Mouse (Mus musculus) neural tube, embryonic 12.5 days (tissue): ENCODE measurements around the gene Cep104. TPM values are rescaled to one million over a fixed set of nuclear protein-coding genes. Genes with fewer than 3 reads are reported as not detected.
A peak's percentile ranks its signal among the peaks of the same experiment; 100 is the strongest.

Experiments used
- ATAC-seq: fragments of 200-750 bp; cut with Nextera tagmentation; 2 replicates; pipeline ENCODE4 v1.8.0; 2017; ENCODE audit warnings: low read depth, mild to moderate bottlenecking, moderate TSS enrichment, moderate library complexity; ENCODE audit not compliant: low FRiP score
- H3K27ac ChIP-seq: fragments of 300-500 bp; sonication (generic); 2 replicates; pipeline ENCODE4 v1.5.1; 2016
- H3K27me3 ChIP-seq: fragments of 300-500 bp; sonication (generic); replicated peaks from 2 replicates; pipeline ENCODE4 v1.6.1; 2016; ENCODE audit warnings: mild to moderate bottlenecking
- H3K36me3 ChIP-seq: fragments of 300-500 bp; sonication (generic); 2 replicates; pipeline ENCODE4 v1.6.1; 2016; ENCODE audit warnings: mild to moderate bottlenecking
- H3K4me1 ChIP-seq: fragments of 300-500 bp; sonication (generic); 2 replicates; pipeline ENCODE4 v1.6.1; 2016
- H3K4me2 ChIP-seq: fragments of 300-500 bp; sonication (generic); replicated peaks from 2 replicates; pipeline ENCODE4 v1.6.1; 2016; ENCODE audit warnings: mild to moderate bottlenecking
- H3K4me3 ChIP-seq: fragments of 300-500 bp; sonication (generic); 2 replicates; pipeline ENCODE4 v1.5.1; 2016
- H3K9ac ChIP-seq: fragments of 300-500 bp; sonication (generic); 2 replicates; pipeline ENCODE4 v1.6.1; 2016; ENCODE audit warnings: mild to moderate bottlenecking
- H3K9me3 ChIP-seq: fragments of 300-500 bp; sonication (generic); 2 replicates; pipeline ENCODE4 v1.6.1; 2016; ENCODE audit warnings: mild to moderate bottlenecking
- WGBS: fragments of 180-500 bp; shearing (Covaris S2); methylation state at CpG from one replicate; pipeline ENCODE4 v1.1.7; 2016; 5-methylcytosine and 5-hydroxymethylcytosine counted together
- polyA plus RNA-seq: library from polyadenylated mRNA; unstranded; fragments of >200 nt; fragmentation: Nextera tagmentation; extraction: Ambion mirVana; gene quantifications from 2 replicates; pipeline ENCODE4 v1.2.1, GENCODE M21; 2016

The Cep104 gene
- polyA plus RNA-seq, 1 experiment from 2014 or later = 24.2 TPM

GRCm38 (mm10) chr4:154023754-154024601 is 49.0 kb downstream of the Cep104 start:
- WGBS = 25% methylated on average over 8 of the region's 8 CpGs
- H3K4me1 ChIP-seq = peaks cover 18% of the 10 kb centered on the region
- peaks cover 34% of the 10 kb centered on the region for H3K27me3 ChIP-seq
- ATAC-seq = no peak
- no peak overlapping the region for H3K27ac ChIP-seq
- no peak overlapping the region for H3K4me2 ChIP-seq
- peaks cover 35% of the 10 kb centered on the region for H3K36me3 ChIP-seq
- no peaks in the 10 kb centered on the region for H3K9me3 ChIP-seq
- H3K4me3 ChIP-seq = no peak overlapping the region
- H3K9ac ChIP-seq = no peak overlapping the region

GRCm38 (mm10) chr4:154024729-154025521 is 49.9 kb downstream of the Cep104 start:
- peak overlapping the region; percentile 62 for H3K4me2 ChIP-seq
- H3K27ac ChIP-seq = no peak overlapping the region
- H3K4me1 ChIP-seq = peaks cover 18% of the 10 kb centered on the region
- H3K9me3 ChIP-seq = no peaks in the 10 kb centered on the region
- no peak overlapping the region for H3K4me3 ChIP-seq
- peaks cover 34% of the 10 kb centered on the region for H3K27me3 ChIP-seq
- WGBS = 43% methylated on average over 17 of the region's 17 CpGs
- H3K36me3 ChIP-seq = peaks cover 25% of the 10 kb centered on the region
- no peak overlapping the region for H3K9ac ChIP-seq
- no peak for ATAC-seq

- H3K4me1 ChIP-seq = peaks cover 18% of the 10 kb centered on the region
- no peaks in the 10 kb centered on the region for H3K9me3 ChIP-seq
- WGBS = 2% methylated on average over 33 of the region's 33 CpGs
- ATAC-seq = peak; percentile 67
- peaks cover 16% of the 10 kb centered on the region for H3K36me3 ChIP-seq
- no peak within 1 kb of the TSS for H3K27ac ChIP-seq
- peaks cover 34% of the 10 kb centered on the region for H3K27me3 ChIP-seq
- H3K9ac ChIP-seq = peak within 1 kb of the TSS; percentile 33; the same call in 1 of the 2 replicates
- peak within 1 kb of the TSS; percentile 24 for H3K4me3 ChIP-seq
- H3K4me2 ChIP-seq = peak within 1 kb of the TSS; percentile 62
Measured at GRCm38 (mm10) chr4:154025641-154026440, 50.8 kb downstream of the Cep104 start, which contains the start of gene Smim1. Gene Smim1, minus strand, starts transcription at chr4:154026230.

GRCm38 (mm10) chr4:154026441-154026761 is 51.4 kb downstream of the Cep104 start:
- peaks cover 11% of the 10 kb centered on the region for H3K36me3 ChIP-seq
- H3K4me2 ChIP-seq = peak overlapping the region; percentile 62
- WGBS = 35% methylated on average over 2 of the region's 2 CpGs
- no peak overlapping the region for H3K4me3 ChIP-seq
- no peaks in the 10 kb centered on the region for H3K9me3 ChIP-seq
- peaks cover 18% of the 10 kb centered on the region for H3K4me1 ChIP-seq
- no peak overlapping the region for H3K27ac ChIP-seq
- ATAC-seq = no peak
- no peak overlapping the region for H3K9ac ChIP-seq
- peaks cover 34% of the 10 kb centered on the region for H3K27me3 ChIP-seq

GRCm38 (mm10) chr4:154028066-154028465 is 53.1 kb downstream of the Cep104 start:
- H3K27me3 ChIP-seq = peaks cover 34% of the 10 kb centered on the region
- H3K9me3 ChIP-seq = no peaks in the 10 kb centered on the region
- no peak overlapping the region for H3K4me3 ChIP-seq
- H3K9ac ChIP-seq = no peak overlapping the region
- 84% methylated on average over 7 of the region's 7 CpGs for WGBS
- no peak overlapping the region for H3K27ac ChIP-seq
- no peak for ATAC-seq
- peaks cover 18% of the 10 kb centered on the region for H3K4me1 ChIP-seq
- H3K4me2 ChIP-seq = no peak overlapping the region
- no peaks in the 10 kb centered on the region for H3K36me3 ChIP-seq

- H3K4me2 ChIP-seq = no peak overlapping the region
- H3K4me1 ChIP-seq = peaks cover 18% of the 10 kb centered on the region
- no peak overlapping the region for H3K4me3 ChIP-seq
- no peak overlapping the region for H3K27ac ChIP-seq
- H3K9ac ChIP-seq = no peak overlapping the region
- ATAC-seq = no peak
- H3K27me3 ChIP-seq = peaks cover 34% of the 10 kb centered on the region
- no peaks in the 10 kb centered on the region for H3K9me3 ChIP-seq
- no peaks in the 10 kb centered on the region for H3K36me3 ChIP-seq
Measured at GRCm38 (mm10) chr4:154028646-154029045, 53.7 kb downstream of the Cep104 start.

GRCm38 (mm10) chr4:154037123-154037522 is 62.1 kb downstream of the Cep104 start:
- H3K36me3 ChIP-seq = no peaks in the 10 kb centered on the region
- H3K4me1 ChIP-seq = no peaks in the 10 kb centered on the region; the same call in 1 of the 2 replicates
- WGBS = 53% methylated on average over 3 of the region's 3 CpGs
- H3K27ac ChIP-seq = no peak overlapping the region
- ATAC-seq = no peak
- H3K4me2 ChIP-seq = no peak overlapping the region
- H3K4me3 ChIP-seq = no peak overlapping the region
- no peak overlapping the region for H3K9ac ChIP-seq
- no peaks in the 10 kb centered on the region for H3K9me3 ChIP-seq
- H3K27me3 ChIP-seq = no peaks in the 10 kb centered on the region

- WGBS = 87% methylated on average over 9 of the region's 9 CpGs
- H3K27me3 ChIP-seq = no peaks in the 10 kb centered on the region
- H3K9me3 ChIP-seq = no peaks in the 10 kb centered on the region
- no peaks in the 10 kb centered on the region for H3K4me1 ChIP-seq
- no peak for ATAC-seq
- no peak within 1 kb of the TSS for H3K9ac ChIP-seq
- H3K36me3 ChIP-seq = no peaks in the 10 kb centered on the region
- H3K4me3 ChIP-seq = no peak within 1 kb of the TSS
- no peak within 1 kb of the TSS for H3K27ac ChIP-seq
- H3K4me2 ChIP-seq = no peak within 1 kb of the TSS
Measured at GRCm38 (mm10) chr4:154042577-154042976, 67.6 kb downstream of the Cep104 start, which contains the start of gene Ccdc27. Gene Ccdc27, minus strand, starts transcription at chr4:154042677.

- Histone ChIP-seq H3K9ac (no peak overlapping the region), H3K4me1 (no peaks in the 10 kb centered on the region), H3K27ac (no peak overlapping the region), H3K4me3 (no peak overlapping the region), H3K9me3 (no peaks in the 10 kb centered on the region), H3K36me3 (no peaks in the 10 kb centered on the region), H3K27me3 (no peaks in the 10 kb centered on the region), H3K4me2 (no peak overlapping the region)
- ATAC-seq = no peak
- 63% methylated on average over 5 of the region's 5 CpGs for WGBS
Measured at GRCm38 (mm10) chr4:154045837-154046236, 70.8 kb downstream of the Cep104 start.

GRCm38 (mm10) chr4:154051401-154051800 is 76.4 kb downstream of the Cep104 start:
- Histone ChIP-seq H3K9ac (no peak overlapping the region), H3K4me3 (no peak overlapping the region), H3K27me3 (no peaks in the 10 kb centered on the region), H3K27ac (no peak overlapping the region), H3K4me1 (no peaks in the 10 kb centered on the region), H3K36me3 (no peaks in the 10 kb centered on the region), H3K9me3 (no peaks in the 10 kb centered on the region), H3K4me2 (no peak overlapping the region)
- WGBS = 94% methylated on average over 3 of the region's 3 CpGs
- ATAC-seq = no peak

- Histone ChIP-seq H3K4me3 (no peak overlapping the region), H3K4me2 (no peak overlapping the region), H3K9me3 (no peaks in the 10 kb centered on the region), H3K9ac (no peak overlapping the region), H3K27me3 (peaks cover 3% of the 10 kb centered on the region; the same call in 1 of the 2 replicates), H3K4me1 (no peaks in the 10 kb centered on the region), H3K27ac (no peak overlapping the region), H3K36me3 (no peaks in the 10 kb centered on the region)
- WGBS = 69% methylated on average over 4 of the region's 4 CpGs
- ATAC-seq = no peak
Measured at GRCm38 (mm10) chr4:154053065-154053464, 78.1 kb downstream of the Cep104 start.

- Histone ChIP-seq H3K4me2 (no peak overlapping the region), H3K4me1 (no peaks in the 10 kb centered on the region), H3K4me3 (no peak overlapping the region), H3K9me3 (no peaks in the 10 kb centered on the region), H3K27ac (no peak overlapping the region), H3K27me3 (peaks cover 3% of the 10 kb centered on the region; the same call in 1 of the 2 replicates), H3K9ac (no peak overlapping the region), H3K36me3 (no peaks in the 10 kb centered on the region)
- WGBS = 90% methylated on average over 7 of the region's 7 CpGs
- ATAC-seq = no peak
Measured at GRCm38 (mm10) chr4:154055482-154055881, 80.5 kb downstream of the Cep104 start.
